Comparison of ENCODE assay signal across 21 mouse cellular contexts in the genomic region with DNA sequence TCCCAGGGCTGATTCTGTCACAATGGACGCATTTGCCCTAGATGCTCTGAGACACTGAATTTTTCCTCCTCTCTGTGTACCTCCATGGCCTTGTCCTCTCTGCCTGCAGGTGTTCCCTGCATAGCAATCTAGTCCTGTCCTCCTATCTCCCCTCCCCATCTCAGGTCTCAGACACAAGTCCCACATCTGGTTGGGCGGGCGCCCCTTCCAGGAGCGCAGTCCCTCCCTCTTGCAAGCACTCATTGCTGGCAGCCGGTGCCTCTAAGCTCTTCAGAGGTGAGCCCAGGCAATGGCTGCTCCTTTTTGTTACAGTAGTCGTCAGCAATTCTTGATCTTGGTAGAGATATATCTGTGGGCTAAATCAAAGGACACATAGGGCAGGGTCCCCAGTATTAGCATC.
DNase-seq lines count a peak whose midpoint lies in the region; ATAC-seq and TF ChIP-seq lines count a peak whose summit lies in the region.
"Had no signal": no experiment of that assay in that cellular context is flagged by ENCODE, and none has a peak within 500 bp of the region (broad histone marks: within the 10 kb centered on the region; RNA-seq: fewer than 3 reads in every experiment).

No protein-coding gene starts in this region.

- no peak overlapping the region for H3K4me3 ChIP-seq in heart, embryonic 15.5 days
- H3K4me3 ChIP-seq in lung, adult 2 months (replicated peaks; ENCODE audit: extremely low read depth, low read depth, low read length) = no peak overlapping the region
- H3K4me3 ChIP-seq: embryonic facial prominence, embryonic 15.5 days; erythroblast, embryonic 14.5 days; forebrain, embryonic 10.5 days; heart, embryonic 12.5 days had no signal

- ATAC-seq in heart, embryonic 15.5 days (replicated peaks; ENCODE audit: insufficient number of reproducible peaks, insufficient read depth, low FRiP score, low read depth) = 0 out of 2 replicates have a peak, but pooled peaks have one; percentile 22
- no peak for ATAC-seq in activated CD4-positive, CD25-positive, alpha-beta regulatory T cell, adult 4 months
- ATAC-seq: forebrain, embryonic 14.5 days had no signal

- no peaks in the 10 kb centered on the region for H3K27me3 ChIP-seq in heart, embryonic 15.5 days
- H3K27me3 ChIP-seq: embryonic facial prominence, embryonic 15.5 days; heart, embryonic 12.5 days had no signal

- DNase-seq in heart, adult 18-20 months = no peak
- peak; percentile 37 to 58 for DNase-seq in thymus, adult 18-20 months
- DNase-seq in thymus, postnatal 14 days = peak; percentile 74
- no peak for DNase-seq in lung, adult 2 months
- DNase-seq in frontal cortex, postnatal 10 days (ENCODE audit: low spot score in 2 of 2) = no peak
- DNase-seq: adrenal gland, adult 8-10 months; adrenal gland, postnatal 36 days; cerebellum, adult 11 months; cerebellum, adult 8-10 months; cerebellum, postnatal 14 days; embryo, embryonic 11 days; gastrocnemius, postnatal 14 days; heart, postnatal 36 days had no signal

- TF ChIP-seq POLR2A in lung, adult 2 months (IDR thresholded peaks at IDR 0.05; ENCODE audit: borderline replicate concordance, extremely low read depth, low read depth, low read length) = no peak

- 81% methylated on average over 6 of the region's 6 CpGs for WGBS in heart, embryonic 15.5 days
- WGBS in lung, adult 2 months = 83% methylated on average over 6 of the region's 6 CpGs

- H3K27ac ChIP-seq in heart, embryonic 15.5 days = no peak overlapping the region
- H3K27ac ChIP-seq: embryonic facial prominence, embryonic 15.5 days; forebrain, embryonic 10.5 days; hindbrain, embryonic 14.5 days had no signal

- no peak overlapping the region for H3K4me2 ChIP-seq in heart, embryonic 15.5 days
- H3K4me2 ChIP-seq: embryonic facial prominence, embryonic 15.5 days; heart, embryonic 12.5 days; hindbrain, embryonic 14.5 days had no signal

- no peaks in the 10 kb centered on the region for H3K9me3 ChIP-seq in heart, embryonic 15.5 days (replicated peaks)
- H3K9me3 ChIP-seq: embryonic facial prominence, embryonic 15.5 days; forebrain, embryonic 10.5 days had no signal

- no peak for TF ChIP-seq CTCF in lung, adult 2 months (IDR thresholded peaks at IDR 0.05; ENCODE audit: insufficient read depth, low read length)

- no peaks in the 10 kb centered on the region for H3K36me3 ChIP-seq in heart, embryonic 15.5 days
- H3K36me3 ChIP-seq: embryonic facial prominence, embryonic 15.5 days; forebrain, embryonic 10.5 days; heart, embryonic 12.5 days had no signal

- H3K4me1 ChIP-seq in heart, embryonic 15.5 days (replicated peaks) = peaks cover 8% of the 10 kb centered on the region
- no peaks in the 10 kb centered on the region; the same call in 1 of the 2 replicates for H3K4me1 ChIP-seq in lung, adult 2 months (ENCODE audit: control insufficient read depth, insufficient read depth, low read length)
- H3K4me1 ChIP-seq: embryonic facial prominence, embryonic 15.5 days had no signal

- H3K9ac ChIP-seq in heart, embryonic 15.5 days = no peak overlapping the region
- H3K9ac ChIP-seq: embryonic facial prominence, embryonic 15.5 days; heart, embryonic 12.5 days; hindbrain, embryonic 14.5 days had no signal

Comparison
In these comparisons a context has a peak if more than half of its experiments do, and no peak if none do; other contexts are left out.
1. DNase-seq: peak in thymus, adult 18-20 months (2 of 2) and thymus, postnatal 14 days (single experiment); none in heart, adult 18-20 months (0 of 2), lung, adult 2 months (single experiment) and frontal cortex, postnatal 10 days (0 of 2).